Mouse (Mus musculus): ENCODE measurements around the gene Sec23a. TPM values are rescaled to one million over a fixed set of nuclear protein-coding genes. Genes with fewer than 3 reads are reported as not detected.
"Not testable (repeated sequence)": the region's sequence is repeated elsewhere in the genome, so short reads cannot be mapped to it uniquely, and the experiment has no call there.

Gene Sec23a
- 77.8 and 103 TPM in 2 replicates for polyA plus RNA-seq (2014; fragmentation: Nextera tagmentation; extraction: Ambion mirVana)

- Histone ChIP-seq H3K9ac (ENCODE audit: low read depth, low read length) (peak within 1 kb of the TSS; percentile 84), H3K27ac (ENCODE audit: low read depth, low read length) (peak within 1 kb of the TSS; percentile 91), H3K27me3 (ENCODE audit: control insufficient read depth, insufficient read depth, low read length) (no peaks in the 10 kb centered on the region), H3K4me2 (peak within 1 kb of the TSS; percentile 74), H3K4me3 (ENCODE audit: low read depth, low read length) (peak within 1 kb of the TSS; percentile 69), H3K4me1 (ENCODE audit: control insufficient read depth, insufficient read depth, low read length) (peaks cover 9% of the 10 kb centered on the region; the same call in 1 of the 2 replicates), H3K36me3 (ENCODE audit: control insufficient read depth, insufficient read depth, low read length) (peaks cover 2% of the 10 kb centered on the region; the same call in 1 of the 2 replicates), H3K9me3 (replicated peaks; ENCODE audit: control insufficient read depth, low read length) (no peaks in the 10 kb centered on the region)
- peak; percentile 97 for ATAC-seq (replicated peaks; ENCODE audit: insufficient number of reproducible peaks, low FRiP score, low TSS enrichment)
- WGBS (ENCODE audit: insufficient replicate concordance), result under 1% methylated on average over 48 of the region's 48 CpGs
Measured at GRCm38 (mm10) chr12:59011844-59012709, at the start of gene Sec23a. Gene Sec23a (minus strand): TSS chr12:59012017.

DNA sequence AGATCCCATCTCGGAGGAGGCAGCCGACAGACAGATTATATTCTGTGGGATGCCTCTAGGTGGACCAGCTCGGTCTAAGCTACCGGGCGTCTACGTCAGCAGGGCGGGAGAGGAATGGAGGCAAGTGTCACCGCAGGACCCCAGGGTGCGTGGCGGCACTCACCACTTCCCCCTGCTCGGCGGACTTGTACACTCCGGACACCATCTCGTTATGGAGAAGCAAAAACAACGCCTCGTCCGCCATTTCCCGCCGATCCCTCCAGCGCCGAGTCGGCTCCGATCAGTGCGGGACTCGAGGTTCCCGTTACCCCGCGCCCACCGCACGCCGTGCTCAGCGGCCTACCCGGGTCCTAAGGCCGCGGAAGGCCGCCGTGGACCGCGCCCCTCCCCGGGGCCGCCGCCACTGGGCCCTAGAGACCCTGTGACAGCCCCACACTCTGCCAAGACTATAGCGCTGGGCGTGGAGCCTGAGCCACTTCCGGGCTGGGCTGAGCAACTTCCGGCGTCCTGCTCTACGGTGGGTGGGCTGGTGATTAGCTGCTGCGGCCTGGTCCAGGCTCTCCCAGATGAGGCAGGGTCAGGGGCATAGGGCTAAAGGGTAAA is 49.3 kb upstream of the Sec23a start, which contains the start of gene Trappc6b:
Gene Trappc6b (minus strand): TSS at position 480 of the 603 bp plus-strand sequence.
- Histone ChIP-seq H3K36me3 (ENCODE audit: control insufficient read depth, insufficient read depth, low read length) (no peaks in the 10 kb centered on the region), H3K9me3 (replicated peaks; ENCODE audit: control insufficient read depth, low read length) (no peaks in the 10 kb centered on the region), H3K27me3 (ENCODE audit: control insufficient read depth, insufficient read depth, low read length) (no peaks in the 10 kb centered on the region)

GRCm38 (mm10) chr12:59060322-59060721 is 48.5 kb upstream of the Sec23a start:
- no peak for ATAC-seq (replicated peaks; ENCODE audit: insufficient number of reproducible peaks, low FRiP score, low TSS enrichment)
- 60% methylated on average over 4 of the region's 4 CpGs for WGBS (ENCODE audit: insufficient replicate concordance)
- peak overlapping the region; percentile 95; the same call in 1 of the 2 replicates for H3K27ac ChIP-seq (ENCODE audit: low read depth, low read length)
- peak overlapping the region; percentile 94 for H3K9ac ChIP-seq (ENCODE audit: low read depth, low read length)
- H3K4me1 ChIP-seq (ENCODE audit: control insufficient read depth, insufficient read depth, low read length), result peaks cover 4% of the 10 kb centered on the region
- H3K9me3 ChIP-seq (replicated peaks; ENCODE audit: control insufficient read depth, low read length), result no peaks in the 10 kb centered on the region
- peak overlapping the region; percentile 86 for H3K4me2 ChIP-seq
- H3K36me3 ChIP-seq (ENCODE audit: control insufficient read depth, insufficient read depth, low read length), result no peaks in the 10 kb centered on the region
- H3K27me3 ChIP-seq (ENCODE audit: control insufficient read depth, insufficient read depth, low read length), result no peaks in the 10 kb centered on the region
- H3K4me3 ChIP-seq (ENCODE audit: low read depth, low read length), result peak overlapping the region; percentile 89

More for the DNA sequence above, 49.3 kb upstream of the Sec23a start, which contains the start of gene Trappc6b:
- H3K27ac ChIP-seq (ENCODE audit: low read depth, low read length), result peak within 1 kb of the TSS; percentile 95
- H3K4me3 ChIP-seq (ENCODE audit: low read depth, low read length), result peak within 1 kb of the TSS; percentile 89
- under 1% methylated on average over 49 of the region's 49 CpGs for WGBS (ENCODE audit: insufficient replicate concordance)
- ATAC-seq (replicated peaks; ENCODE audit: insufficient number of reproducible peaks, low FRiP score, low TSS enrichment), result peak; percentile 93
- peaks cover 4% of the 10 kb centered on the region for H3K4me1 ChIP-seq (ENCODE audit: control insufficient read depth, insufficient read depth, low read length)
- H3K9ac ChIP-seq (ENCODE audit: low read depth, low read length), result peak within 1 kb of the TSS; percentile 94
- peak within 1 kb of the TSS; percentile 86 for H3K4me2 ChIP-seq

DNA sequence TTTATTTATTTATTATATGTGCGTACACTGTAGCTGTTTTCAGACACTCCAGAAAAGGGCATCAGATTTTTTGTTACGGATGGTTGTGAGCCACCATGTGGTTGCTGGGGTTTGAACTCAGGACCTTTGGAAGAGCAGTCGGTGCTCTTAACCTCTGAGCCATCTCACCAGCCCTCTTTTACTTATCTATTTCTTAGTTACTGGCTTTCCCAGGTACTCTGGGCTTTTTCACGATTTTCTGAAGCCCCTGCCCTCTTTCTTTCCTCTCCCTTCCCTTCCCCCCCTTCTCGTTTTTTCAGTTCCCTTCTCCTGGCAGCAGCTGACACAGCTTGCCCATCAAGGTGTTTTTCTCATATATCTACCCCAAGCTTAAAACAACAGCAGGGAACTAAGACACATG is 46.4 kb upstream of the Sec23a start:
- not testable (repeated sequence) for H3K36me3 ChIP-seq (ENCODE audit: control insufficient read depth, insufficient read depth, low read length); ATAC-seq (replicated peaks; ENCODE audit: insufficient number of reproducible peaks, low FRiP score, low TSS enrichment); H3K27ac ChIP-seq (ENCODE audit: low read depth, low read length); H3K27me3 ChIP-seq (ENCODE audit: control insufficient read depth, insufficient read depth, low read length); H3K9me3 ChIP-seq (replicated peaks; ENCODE audit: control insufficient read depth, low read length); H3K4me2 ChIP-seq; H3K4me3 ChIP-seq (ENCODE audit: low read depth, low read length); H3K4me1 ChIP-seq (ENCODE audit: control insufficient read depth, insufficient read depth, low read length); H3K9ac ChIP-seq (ENCODE audit: low read depth, low read length)
- 81% methylated on average over 5 of the region's 5 CpGs for WGBS (ENCODE audit: insufficient replicate concordance)

DNA sequence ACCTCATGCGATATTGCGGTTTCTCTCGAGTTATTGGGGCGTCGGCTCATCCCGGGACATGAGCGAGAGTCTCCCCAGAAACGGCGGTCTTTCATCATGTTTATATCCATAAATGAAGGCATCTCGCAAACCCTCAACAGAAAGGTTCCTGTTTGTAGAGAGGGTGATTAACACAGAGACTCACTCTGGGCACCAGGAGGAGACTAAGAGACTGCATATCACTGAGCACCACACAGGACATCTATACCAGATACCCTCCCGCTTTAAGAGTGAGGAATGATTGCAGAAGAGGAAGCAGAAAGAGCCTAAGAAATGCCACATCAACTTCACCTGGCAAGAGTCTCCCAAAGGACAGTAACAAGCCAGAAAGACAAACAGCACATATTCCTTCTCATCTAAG is 44.4 kb upstream of the Sec23a start:
- H3K4me2 ChIP-seq, result no peak overlapping the region
- no peak overlapping the region for H3K4me3 ChIP-seq (ENCODE audit: low read depth, low read length)
- H3K36me3 ChIP-seq (ENCODE audit: control insufficient read depth, insufficient read depth, low read length), result no peaks in the 10 kb centered on the region; the same call in 1 of the 2 replicates
- no peak for ATAC-seq (replicated peaks; ENCODE audit: insufficient number of reproducible peaks, low FRiP score, low TSS enrichment)
- no peaks in the 10 kb centered on the region for H3K27me3 ChIP-seq (ENCODE audit: control insufficient read depth, insufficient read depth, low read length)
- H3K4me1 ChIP-seq (ENCODE audit: control insufficient read depth, insufficient read depth, low read length), result peaks cover 4% of the 10 kb centered on the region
- H3K9me3 ChIP-seq (replicated peaks; ENCODE audit: control insufficient read depth, low read length), result no peaks in the 10 kb centered on the region
- no peak overlapping the region for H3K27ac ChIP-seq (ENCODE audit: low read depth, low read length)
- 93% methylated on average over 11 of the region's 11 CpGs for WGBS (ENCODE audit: insufficient replicate concordance)
- no peak overlapping the region for H3K9ac ChIP-seq (ENCODE audit: low read depth, low read length)

GRCm38 (mm10) chr12:59055196-59055850 is 43.5 kb upstream of the Sec23a start:
- Histone ChIP-seq H3K27ac (ENCODE audit: low read depth, low read length) (no peak overlapping the region), H3K36me3 (ENCODE audit: control insufficient read depth, insufficient read depth, low read length) (no peaks in the 10 kb centered on the region; the same call in 1 of the 2 replicates), H3K4me2 (no peak overlapping the region), H3K9ac (ENCODE audit: low read depth, low read length) (no peak overlapping the region), H3K9me3 (replicated peaks; ENCODE audit: control insufficient read depth, low read length) (no peaks in the 10 kb centered on the region), H3K4me3 (ENCODE audit: low read depth, low read length) (no peak overlapping the region), H3K27me3 (ENCODE audit: control insufficient read depth, insufficient read depth, low read length) (no peaks in the 10 kb centered on the region), H3K4me1 (ENCODE audit: control insufficient read depth, insufficient read depth, low read length) (peaks cover 4% of the 10 kb centered on the region)
- 63% methylated on average over 4 of the region's 4 CpGs for WGBS (ENCODE audit: insufficient replicate concordance)
- ATAC-seq (replicated peaks; ENCODE audit: insufficient number of reproducible peaks, low FRiP score, low TSS enrichment), result no peak

DNA sequence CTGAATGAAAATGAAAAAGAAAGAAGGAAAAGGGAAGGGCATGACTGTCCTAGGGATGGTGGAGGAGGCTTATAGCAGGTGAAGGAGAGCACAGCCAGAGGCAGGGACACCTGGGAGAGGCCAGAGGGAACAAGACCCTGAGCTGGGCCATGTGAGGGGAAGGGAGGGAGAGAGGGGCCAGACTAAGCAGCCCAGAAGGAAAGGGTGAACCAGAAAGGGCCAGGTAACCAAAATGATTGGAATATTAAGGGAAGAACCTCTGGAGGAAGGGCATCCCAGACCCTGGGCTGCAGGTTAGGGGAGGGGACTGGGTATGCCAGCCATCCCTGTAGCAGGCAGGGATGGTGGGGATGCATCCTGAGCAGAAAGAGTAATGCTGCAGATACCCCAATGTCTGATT is 42.2 kb upstream of the Sec23a start:
- Histone ChIP-seq H3K9ac (ENCODE audit: low read depth, low read length) (no peak overlapping the region), H3K4me1 (ENCODE audit: control insufficient read depth, insufficient read depth, low read length) (no peaks in the 10 kb centered on the region), H3K36me3 (ENCODE audit: control insufficient read depth, insufficient read depth, low read length) (no peaks in the 10 kb centered on the region; the same call in 1 of the 2 replicates), H3K27ac (ENCODE audit: low read depth, low read length) (no peak overlapping the region), H3K27me3 (ENCODE audit: control insufficient read depth, insufficient read depth, low read length) (no peaks in the 10 kb centered on the region), H3K4me3 (ENCODE audit: low read depth, low read length) (no peak overlapping the region), H3K4me2 (no peak overlapping the region), H3K9me3 (replicated peaks; ENCODE audit: control insufficient read depth, low read length) (no peaks in the 10 kb centered on the region)
- no peak for ATAC-seq (replicated peaks; ENCODE audit: insufficient number of reproducible peaks, low FRiP score, low TSS enrichment)

DNA sequence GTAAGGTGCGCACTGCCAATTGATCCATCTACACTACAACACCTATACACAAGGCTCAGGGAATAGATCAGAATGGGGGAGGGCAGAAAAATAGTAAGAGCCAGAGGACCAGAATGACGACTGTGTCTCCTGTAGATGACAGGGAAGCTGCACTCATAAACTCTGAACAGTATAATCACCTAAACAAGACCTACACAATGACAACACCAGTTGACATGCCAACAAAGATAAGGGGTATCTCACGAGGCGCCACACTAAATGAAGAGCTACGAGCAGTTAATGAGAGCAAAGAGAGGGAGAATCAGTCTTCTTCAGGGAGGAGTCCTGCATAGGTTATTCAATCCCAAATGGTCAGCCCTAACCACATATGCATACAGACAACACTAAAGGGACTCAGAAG is 41.3 kb upstream of the Sec23a start:
- Histone ChIP-seq H3K9me3 (replicated peaks; ENCODE audit: control insufficient read depth, low read length) (no peaks in the 10 kb centered on the region), H3K27me3 (ENCODE audit: control insufficient read depth, insufficient read depth, low read length) (no peaks in the 10 kb centered on the region), H3K4me1 (ENCODE audit: control insufficient read depth, insufficient read depth, low read length) (no peaks in the 10 kb centered on the region), H3K4me2 (no peak overlapping the region), H3K9ac (ENCODE audit: low read depth, low read length) (no peak overlapping the region), H3K27ac (ENCODE audit: low read depth, low read length) (no peak overlapping the region), H3K4me3 (ENCODE audit: low read depth, low read length) (no peak overlapping the region), H3K36me3 (ENCODE audit: control insufficient read depth, insufficient read depth, low read length) (no peaks in the 10 kb centered on the region; the same call in 1 of the 2 replicates)
- no peak for ATAC-seq (replicated peaks; ENCODE audit: insufficient number of reproducible peaks, low FRiP score, low TSS enrichment)
- WGBS (ENCODE audit: insufficient replicate concordance), result 67% methylated on average over 5 of the region's 5 CpGs

Measured in heart, embryonic 11.5 days (tissue).